Mouse (Mus musculus) liver, postnatal 0 days (tissue): Measurements from ENCODE around the gene Vps37b. TPM values are rescaled to one million over a fixed set of nuclear protein-coding genes. Genes with fewer than 3 reads are reported as not detected.

Experiments used
- ATAC-seq: fragments of 200-750 bp; cut with Nextera tagmentation; 2 replicates; pipeline ENCODE4 v1.8.0; 2017; ENCODE audit warnings: mild to moderate bottlenecking, moderate library complexity
- DNase-seq: peaks from one replicate; pipeline ENCODE4 v3.0.0-alpha.2; 2016
- H3K27ac ChIP-seq: fragments of 300-500 bp; sonication (generic); 2 replicates; pipeline ENCODE4 v1.5.1; 2014; ENCODE audit warnings: antibody characterized with exemption, moderate library complexity, mild to moderate bottlenecking, low read depth
- H3K27me3 ChIP-seq: fragments of 300-500 bp; sonication (generic); 2 replicates; pipeline ENCODE4 v1.6.1; 2014; ENCODE audit warnings: low read length, control low read depth, mixed read lengths; ENCODE audit not compliant: insufficient read depth
- H3K36me3 ChIP-seq: fragments of 300-500 bp; sonication (generic); replicated peaks from 2 replicates; pipeline ENCODE4 v1.6.1; 2014; ENCODE audit warnings: mild to moderate bottlenecking, control low read depth, low read length, moderate library complexity, mixed read lengths; ENCODE audit not compliant: insufficient read depth
- H3K4me1 ChIP-seq: fragments of 300-500 bp; sonication (generic); 2 replicates; pipeline ENCODE4 v1.6.1; 2014; ENCODE audit warnings: antibody characterized with exemption, mild to moderate bottlenecking, control low read depth; ENCODE audit not compliant: insufficient read depth
- H3K4me2 ChIP-seq: fragments of 300-500 bp; sonication (generic); 2 replicates; pipeline ENCODE4 v1.6.1; 2014; ENCODE audit warnings: low read depth, mild to moderate bottlenecking, low read length, moderate library complexity, mixed read lengths
- H3K4me3 ChIP-seq: fragments of 300-500 bp; sonication (generic); 2 replicates; pipeline ENCODE4 v1.5.1; 2014; ENCODE audit warnings: low read depth, low read length
- H3K9ac ChIP-seq: fragments of 300-500 bp; sonication (generic); replicated peaks from 2 replicates; pipeline ENCODE4 v1.6.1; 2014; ENCODE audit warnings: mild to moderate bottlenecking, moderate library complexity
- H3K9me3 ChIP-seq: fragments of 300-500 bp; sonication (generic); 2 replicates; pipeline ENCODE4 v1.6.1; 2016; ENCODE audit warnings: mild to moderate bottlenecking, control low read depth, low read length, mixed read lengths
- CTCF ChIP-seq: sonication (generic); IDR thresholded peaks from 2 replicates; pipeline ENCODE4 v1.5.1; 2016; ENCODE audit warnings: antibody characterized with exemption, low read depth
- EP300 ChIP-seq: IDR thresholded peaks from 2 replicates; pipeline ENCODE4 v1.6.1; 2016; ENCODE audit warnings: antibody characterized with exemption, low read depth, mild to moderate bottlenecking
- WGBS: fragments of 180-500 bp; shearing (Covaris S2); extraction: QIAGEN DNeasy Blood & Tissue Kit; methylation state at CpG from one replicate; pipeline ENCODE4 v1.1.7; 2014; ENCODE audit not compliant: insufficient replicate concordance; 5-methylcytosine and 5-hydroxymethylcytosine counted together
- polyA plus RNA-seq: library from polyadenylated mRNA; unstranded; fragments of >200 nt; fragmentation: Nextera tagmentation; extraction: Ambion mirVana; gene quantifications from 2 replicates; pipeline ENCODE4 v1.2.1, GENCODE M21; 2015

Vps37b gene
- polyA plus RNA-seq, 1 experiment from 2014 or later = 17.6 TPM

DNA sequence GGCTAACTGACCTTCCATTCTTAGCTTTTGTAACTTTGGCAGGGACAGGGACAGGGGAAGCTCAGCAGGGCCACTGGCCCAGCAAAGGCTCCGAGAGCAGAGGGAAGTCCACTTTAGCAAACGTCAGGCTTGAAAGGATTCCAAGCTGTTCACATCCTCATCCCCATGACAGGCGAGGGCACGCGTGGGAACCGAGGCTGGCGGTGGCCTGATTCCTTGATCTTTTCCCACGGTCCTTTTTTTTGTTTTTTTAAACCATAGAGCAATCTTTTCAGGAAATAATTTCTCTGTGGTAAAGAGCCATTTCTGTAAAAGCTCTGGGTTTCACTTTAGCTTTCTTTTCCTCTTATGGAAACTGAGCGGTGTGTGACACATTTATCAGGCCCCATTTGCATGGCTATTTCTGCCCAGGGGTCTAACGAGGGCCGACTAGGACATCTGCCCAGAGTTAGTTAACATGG, 17.2 kb downstream of the Vps37b start:
- Histone ChIP-seq H3K4me2 (peak overlapping the region; percentile 24), H3K9ac (no peak overlapping the region), H3K4me1 (peaks cover 90% of the 10 kb centered on the region), H3K9me3 (no peaks in the 10 kb centered on the region), H3K4me3 (0 out of 2 replicates have a peak overlapping the region, but pooled peaks have one; percentile 0), H3K27me3 (no peaks in the 10 kb centered on the region), H3K27ac (peak overlapping the region; percentile 72), H3K36me3 (peaks cover 6% of the 10 kb centered on the region; the same call in 1 of the 2 replicates)
- ATAC-seq (no peak), DNase-seq (no peak)
- WGBS = 35% methylated on average over 11 of the region's 11 CpGs
- no peak for TF ChIP-seq CTCF
- no peak for TF ChIP-seq EP300

DNA sequence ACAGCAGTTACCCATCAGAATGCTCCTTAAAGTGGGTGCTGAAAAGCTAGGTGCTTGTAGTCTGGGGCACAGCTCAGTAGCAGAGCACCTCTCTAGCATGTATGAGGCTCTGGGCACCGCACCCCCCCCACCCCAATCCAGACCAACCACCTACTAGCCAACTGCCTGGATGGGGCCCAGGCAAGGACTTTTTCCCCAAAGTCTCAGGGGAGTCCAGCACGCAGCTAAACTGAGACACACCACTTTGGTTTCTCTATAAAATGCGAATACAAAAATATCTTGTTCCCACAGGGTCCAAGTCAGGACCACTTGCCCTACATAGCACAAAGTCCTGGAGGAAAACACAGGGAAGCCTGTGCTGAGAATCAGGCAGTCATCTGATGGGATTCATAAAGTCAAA, 17.9 kb downstream of the Vps37b start:
- Histone ChIP-seq H3K9me3 (no peaks in the 10 kb centered on the region), H3K4me3 (no peak overlapping the region), H3K36me3 (peaks cover 11% of the 10 kb centered on the region; the same call in 1 of the 2 replicates), H3K4me1 (peaks cover 89% of the 10 kb centered on the region), H3K9ac (no peak overlapping the region), H3K4me2 (peak overlapping the region; percentile 24; the same call in 1 of the 2 replicates), H3K27ac (peak overlapping the region; percentile 72), H3K27me3 (no peaks in the 10 kb centered on the region)
- TF ChIP-seq CTCF = no peak
- no peak for TF ChIP-seq EP300
- ATAC-seq (no peak), DNase-seq (no peak)
- 77% methylated on average over 3 of the region's 3 CpGs for WGBS

DNA sequence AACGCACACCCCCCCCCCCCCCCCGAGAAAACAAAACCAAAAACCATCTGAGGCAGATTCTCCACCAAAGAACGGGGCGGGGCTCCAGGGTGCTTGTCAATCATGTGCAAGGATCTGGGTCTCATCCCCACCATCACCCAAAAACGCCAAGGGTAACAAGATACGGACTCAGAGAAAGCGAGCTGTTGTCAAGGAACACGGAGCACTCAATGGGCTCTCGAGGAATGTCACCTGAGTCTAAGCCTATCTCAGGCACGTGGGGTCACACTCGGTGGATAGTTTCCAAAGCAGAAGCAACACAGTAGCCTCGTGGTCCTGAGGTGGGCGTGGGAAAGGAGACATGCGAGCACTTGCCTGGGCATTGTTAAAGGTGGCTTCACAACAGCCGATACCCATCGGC, 18.3 kb downstream of the Vps37b start:
- WGBS = 72% methylated on average over 16 of the region's 16 CpGs
- no peak overlapping the region for H3K27ac ChIP-seq
- H3K4me3 ChIP-seq = no peak overlapping the region
- peak overlapping the region; percentile 24; the same call in 1 of the 2 replicates for H3K4me2 ChIP-seq
- H3K9me3 ChIP-seq = no peaks in the 10 kb centered on the region
- DNase-seq (no peak), ATAC-seq (no peak)
- TF ChIP-seq EP300 (no peak), CTCF (no peak)
- H3K4me1 ChIP-seq = peaks cover 84% of the 10 kb centered on the region
- H3K36me3 ChIP-seq = peaks cover 15% of the 10 kb centered on the region
- no peak overlapping the region for H3K9ac ChIP-seq
- no peaks in the 10 kb centered on the region for H3K27me3 ChIP-seq

DNA sequence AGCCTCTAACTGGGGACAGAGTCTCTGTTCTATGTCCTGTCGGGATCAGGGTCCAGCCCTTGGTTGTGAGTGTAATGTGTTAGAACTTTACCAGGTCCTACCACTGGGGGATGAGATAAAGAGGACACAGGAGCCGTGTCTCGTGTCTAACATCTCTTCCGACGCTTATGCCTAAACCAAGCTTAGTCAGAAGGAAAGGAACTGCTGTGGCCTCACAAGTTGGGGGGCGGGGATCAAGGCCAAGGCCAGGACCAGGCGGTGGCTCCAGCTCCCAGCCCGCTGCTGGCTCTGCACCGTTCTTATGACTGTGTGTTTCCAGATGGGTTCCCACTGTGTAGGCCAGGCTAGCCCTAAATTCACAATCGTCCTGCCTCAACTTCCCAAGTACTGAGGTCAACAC, 19.2 kb downstream of the Vps37b start:
- TF ChIP-seq EP300 = no peak
- TF ChIP-seq CTCF = 0 out of 2 replicates have a peak, but pooled peaks have one; percentile 19
- Histone ChIP-seq H3K4me3 (no peak overlapping the region), H3K9ac (no peak overlapping the region), H3K27ac (0 out of 2 replicates have a peak overlapping the region, but pooled peaks have one; percentile 66), H3K9me3 (no peaks in the 10 kb centered on the region), H3K36me3 (peaks cover 24% of the 10 kb centered on the region), H3K4me2 (no peak overlapping the region), H3K27me3 (no peaks in the 10 kb centered on the region), H3K4me1 (peaks cover 76% of the 10 kb centered on the region)
- ATAC-seq (no peak), DNase-seq (no peak)
- WGBS = 33% methylated on average over 10 of the region's 10 CpGs

DNA sequence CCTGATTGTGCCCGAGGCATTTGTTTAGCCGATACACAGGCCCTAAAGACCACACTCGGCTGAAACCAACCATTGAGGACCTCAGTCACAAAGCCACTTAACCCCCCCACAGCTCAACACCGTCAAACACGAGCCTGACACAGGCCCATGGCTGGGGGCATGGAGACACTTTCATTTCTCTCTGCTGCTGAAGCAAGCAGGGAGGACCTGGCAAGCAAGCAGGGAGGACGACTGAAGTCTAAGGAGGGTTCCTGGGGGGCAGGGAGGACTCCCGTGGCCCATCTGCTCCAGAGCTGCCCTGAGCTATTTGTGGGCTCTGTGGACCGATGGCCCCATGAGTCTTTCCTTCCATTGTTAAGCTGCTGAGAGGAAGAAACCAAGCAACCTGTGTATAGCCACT, 20.1 kb downstream of the Vps37b start:
- Histone ChIP-seq H3K4me3 (no peak overlapping the region), H3K27ac (peak overlapping the region; percentile 66), H3K27me3 (no peaks in the 10 kb centered on the region), H3K9ac (peak overlapping the region; percentile 52; the same call in 1 of the 2 replicates), H3K9me3 (no peaks in the 10 kb centered on the region), H3K4me1 (peaks cover 66% of the 10 kb centered on the region), H3K4me2 (peak overlapping the region; percentile 59), H3K36me3 (peaks cover 33% of the 10 kb centered on the region)
- TF ChIP-seq EP300 = no peak
- no peak for TF ChIP-seq CTCF
- ATAC-seq (no peak), DNase-seq (no peak)
- WGBS = 15% methylated on average over 8 of the region's 8 CpGs

DNA sequence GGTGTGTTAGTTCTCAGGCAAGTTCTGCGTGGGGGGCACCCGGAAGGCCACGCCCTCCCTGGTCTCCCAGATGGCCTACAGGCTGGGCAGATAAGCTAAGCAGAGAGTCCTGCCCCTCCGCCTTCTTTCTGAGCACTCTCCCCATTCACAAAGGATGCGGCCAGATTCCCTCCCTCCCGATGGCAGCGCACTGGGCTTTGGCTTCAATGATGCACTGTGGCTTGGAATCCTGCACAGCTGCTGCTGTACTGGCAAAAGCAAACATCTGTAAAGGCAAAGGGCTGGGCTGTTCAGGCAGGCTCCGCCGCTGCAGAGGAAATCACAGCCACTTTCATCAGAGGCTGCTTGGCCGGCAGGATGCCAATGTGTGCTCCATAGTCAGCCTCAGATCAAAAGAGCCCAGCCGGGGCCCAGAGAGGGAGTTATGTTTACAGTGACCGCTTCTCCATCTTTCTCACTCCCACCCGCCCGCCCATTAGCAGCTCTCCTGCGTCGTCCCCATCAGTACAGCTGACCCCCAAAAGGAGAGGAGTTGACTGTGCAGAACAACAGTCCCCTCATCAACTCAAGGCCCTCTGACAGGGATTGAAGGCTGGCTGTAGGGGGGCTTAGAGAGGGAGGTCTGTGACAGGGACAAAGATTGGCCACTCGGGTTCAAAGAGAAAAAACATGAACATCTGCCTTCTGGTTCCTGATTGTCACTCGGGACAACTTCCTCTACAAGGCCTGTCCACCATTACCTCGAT, 21.0 kb downstream of the Vps37b start:
- ATAC-seq (peak; percentile 38), DNase-seq (peak; percentile 76)
- Histone ChIP-seq H3K36me3 (peaks cover 42% of the 10 kb centered on the region), H3K27me3 (no peaks in the 10 kb centered on the region), H3K4me3 (peak overlapping the region; percentile 3), H3K27ac (peak overlapping the region; percentile 66), H3K4me1 (peaks cover 58% of the 10 kb centered on the region), H3K9ac (0 out of 2 replicates have a peak overlapping the region, but pooled peaks have one; percentile 31), H3K9me3 (no peaks in the 10 kb centered on the region), H3K4me2 (peak overlapping the region; percentile 59)
- TF ChIP-seq EP300 (0 out of 2 replicates have a peak, but pooled peaks have one; percentile 30), CTCF (no peak)
- WGBS = 20% methylated on average over 19 of the region's 19 CpGs
